Mouse (Mus musculus): ENCODE measurements at regions not wholly inside any gene's neighbourhood (a gene's known extent, or its start where the extent isn't known, plus 50 kb on each side); places are given as distances from the start of the nearest gene placed in this dataset.
"Not testable (repeated sequence)": the region's sequence is repeated elsewhere in the genome, so short reads cannot be mapped to it uniquely, and the experiment has no call there.

- not testable (repeated sequence) for DNase-seq (ENCODE audit: low spot score in 2 of 2)
Observed at GRCm38 (mm10) chr10:103507051-103507450, 139.5 kb downstream of the Slc6a15 start.

GRCm38 (mm10) chr10:103544502-103544901 is 176.9 kb downstream of the Slc6a15 start:
- DNase-seq (ENCODE audit: low spot score in 2 of 2), result no peak

DNA sequence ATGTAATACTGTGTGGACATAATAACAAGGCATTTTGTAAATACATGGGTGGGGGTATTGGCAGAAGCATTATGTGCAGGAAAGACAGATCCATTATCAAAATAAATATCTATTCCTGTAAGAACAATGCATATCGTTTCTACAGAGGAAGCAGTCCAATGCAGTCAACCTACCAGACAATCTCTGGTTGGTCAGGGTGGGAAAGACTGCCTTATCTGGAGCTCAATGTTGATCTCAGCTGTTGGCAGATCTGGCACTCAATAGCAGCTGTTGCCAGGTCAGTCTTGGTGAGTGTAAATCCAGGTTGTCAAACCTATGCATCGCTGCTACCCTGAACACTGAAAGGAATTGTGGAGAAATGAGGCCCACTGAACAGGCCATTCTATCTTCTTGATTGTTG is 181.9 kb downstream of the Slc6a15 start:
- DNase-seq (ENCODE audit: low spot score in 2 of 2), result no peak

DNA sequence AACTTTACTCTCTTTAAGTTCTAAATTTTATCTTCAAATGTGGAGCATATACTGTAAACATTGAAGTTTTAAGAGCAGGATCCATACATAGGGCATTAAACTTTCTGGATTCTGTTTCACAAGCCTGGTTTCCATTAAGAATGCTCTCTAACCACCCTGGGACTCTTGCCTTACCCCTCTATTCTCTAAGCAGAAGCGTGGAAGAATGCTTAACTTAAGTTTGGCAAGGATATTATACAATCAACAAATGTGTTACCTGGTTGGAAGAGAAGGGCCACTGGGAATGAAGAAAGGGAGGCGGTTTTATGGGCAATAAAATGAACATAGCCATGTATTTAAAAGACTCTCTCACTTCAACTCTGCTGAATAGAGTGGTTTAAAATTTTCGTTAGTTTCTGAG is 217.5 kb downstream of the Slc6a15 start:
- no peak for DNase-seq (ENCODE audit: low spot score in 2 of 2)

DNA sequence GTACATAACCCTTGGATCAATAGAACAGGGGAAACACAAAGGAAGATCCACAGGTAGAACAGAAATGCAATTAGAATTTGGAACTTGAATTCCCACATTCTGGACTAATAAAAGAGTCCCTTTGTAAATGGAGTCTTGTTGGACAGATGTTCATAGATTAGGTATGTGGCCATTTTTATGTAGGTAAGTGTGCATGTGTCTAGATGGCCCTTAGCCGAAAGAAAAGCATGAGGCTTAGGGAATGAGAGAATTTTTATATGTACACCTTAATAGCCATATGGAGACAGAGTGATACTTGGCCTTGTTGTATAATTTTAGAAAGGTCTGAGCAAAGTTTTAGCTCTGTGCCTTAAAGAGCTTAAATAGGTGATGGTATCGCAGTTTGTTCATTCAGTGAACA is 217.9 kb downstream of the Slc6a15 start:
- no peak for DNase-seq (ENCODE audit: low spot score in 2 of 2)

GRCm38 (mm10) chr10:103591985-103592384 is 224.4 kb downstream of the Slc6a15 start:
- no peak for DNase-seq (ENCODE audit: low spot score in 2 of 2)

DNA sequence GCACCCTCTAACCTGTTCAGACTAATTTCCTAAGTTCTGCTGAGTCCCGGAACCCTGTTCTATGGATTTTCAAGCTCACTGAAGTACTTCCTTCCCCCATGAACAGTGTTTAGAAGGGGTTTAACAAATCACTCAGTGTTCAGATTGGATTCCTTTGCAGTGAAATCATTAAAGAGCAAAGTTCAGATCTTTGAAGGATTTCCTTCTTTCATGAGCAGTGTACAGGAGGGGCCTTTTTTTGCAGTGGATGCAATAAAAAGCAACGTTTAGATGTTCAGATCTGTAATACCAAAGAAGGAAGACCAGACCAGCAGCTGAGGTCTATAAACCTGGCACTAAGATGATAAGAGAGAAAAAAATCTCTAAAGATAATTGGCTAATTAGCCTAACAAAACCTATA is 273.6 kb downstream of the Slc6a15 start:
- DNase-seq (ENCODE audit: low spot score in 2 of 2), result no peak

DNA sequence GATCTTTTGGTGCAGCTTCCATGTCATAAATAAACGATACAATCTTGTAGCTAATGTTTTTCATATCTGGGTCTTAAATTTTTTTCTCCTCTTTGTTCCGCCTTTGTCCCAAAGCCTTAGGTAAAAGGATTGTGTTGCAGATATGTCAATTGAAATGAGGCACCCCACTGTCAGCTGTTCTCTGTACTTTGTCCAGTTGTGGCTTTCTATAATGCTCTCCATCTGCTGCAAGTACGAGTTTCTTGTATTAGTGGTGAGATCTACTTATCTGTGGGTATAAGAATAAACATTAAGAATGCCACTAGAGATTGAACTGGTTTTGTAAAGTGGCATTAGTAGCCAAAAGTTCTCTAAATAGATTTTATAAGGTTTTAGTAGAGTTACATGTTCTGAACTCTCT is 282.3 kb downstream of the Slc6a15 start:
- DNase-seq (ENCODE audit: low spot score in 2 of 2), result no peak

DNA sequence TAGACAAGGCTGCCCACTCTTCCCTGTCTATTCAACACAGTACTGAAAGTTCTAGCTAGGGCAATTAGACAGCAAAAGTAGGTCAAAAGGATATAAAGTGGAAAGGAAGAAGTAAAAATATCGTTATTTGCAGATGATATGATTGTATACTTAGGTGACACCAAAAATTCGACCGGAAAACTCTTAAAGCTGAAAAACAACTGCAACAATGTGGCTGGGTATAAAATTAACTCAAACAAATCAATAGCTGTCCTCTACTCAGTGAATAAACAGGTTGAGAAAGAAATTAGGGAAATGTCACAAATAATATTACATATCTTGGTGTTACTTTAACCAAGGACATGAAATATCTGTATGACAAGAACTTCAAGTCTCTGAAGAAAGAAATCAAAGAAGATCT is 305.5 kb downstream of the Slc6a15 start:
- DNase-seq (ENCODE audit: low spot score in 2 of 2), result no peak

DNA sequence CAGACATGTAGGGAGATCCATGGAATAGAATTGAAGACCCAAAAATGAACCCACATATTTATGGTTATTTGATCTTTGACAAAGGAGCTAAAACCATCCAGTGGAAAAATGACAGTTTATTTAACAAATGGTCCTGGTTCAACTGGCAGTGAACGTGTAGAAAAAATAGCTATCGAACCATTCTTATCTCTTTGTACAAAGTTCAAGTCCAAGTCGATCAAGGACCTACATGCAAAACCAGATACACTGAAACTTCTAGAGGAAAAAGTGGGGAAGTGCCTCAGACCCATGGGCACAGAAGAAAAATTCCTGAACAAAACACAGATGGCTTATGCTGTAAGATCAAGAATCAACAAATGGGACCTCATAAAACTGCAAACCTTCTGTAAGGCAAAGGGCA is 306.2 kb downstream of the Slc6a15 start:
- no peak for DNase-seq (ENCODE audit: low spot score in 2 of 2)

- peak in 1 of 2 experiments; percentile 3 for DNase-seq (ENCODE audit: low spot score in 2 of 2)
Observed at GRCm38 (mm10) chr10:103692682-103693081, 325.1 kb downstream of the Slc6a15 start.

GRCm38 (mm10) chr10:103715080-103715725 is 347.6 kb downstream of the Slc6a15 start:
- no peak for DNase-seq (ENCODE audit: low spot score in 2 of 2)

- DNase-seq (ENCODE audit: low spot score in 2 of 2), result no peak
Observed at GRCm38 (mm10) chr10:103718998-103719662, 351.5 kb downstream of the Slc6a15 start.

DNA sequence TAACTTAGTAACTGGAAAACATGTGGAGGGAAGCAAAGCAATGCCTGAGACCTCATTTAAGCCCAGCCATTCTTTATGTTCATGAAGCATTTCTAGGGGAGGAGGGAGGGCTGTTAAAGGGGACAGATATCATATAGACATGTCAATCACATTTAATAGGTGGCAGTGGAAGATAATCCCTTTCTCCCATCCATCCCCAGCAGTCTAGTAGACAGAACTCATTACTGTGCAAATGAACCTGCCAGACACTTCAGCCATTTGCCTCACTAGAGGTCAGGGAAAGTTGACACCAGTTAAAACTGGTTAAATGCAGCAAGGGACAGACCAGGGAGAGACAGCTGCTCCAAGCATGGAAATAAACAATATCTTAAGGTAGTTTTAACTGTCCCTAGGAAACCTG is 359.1 kb downstream of the Slc6a15 start:
- DNase-seq (ENCODE audit: low spot score in 2 of 2), result no peak

DNA sequence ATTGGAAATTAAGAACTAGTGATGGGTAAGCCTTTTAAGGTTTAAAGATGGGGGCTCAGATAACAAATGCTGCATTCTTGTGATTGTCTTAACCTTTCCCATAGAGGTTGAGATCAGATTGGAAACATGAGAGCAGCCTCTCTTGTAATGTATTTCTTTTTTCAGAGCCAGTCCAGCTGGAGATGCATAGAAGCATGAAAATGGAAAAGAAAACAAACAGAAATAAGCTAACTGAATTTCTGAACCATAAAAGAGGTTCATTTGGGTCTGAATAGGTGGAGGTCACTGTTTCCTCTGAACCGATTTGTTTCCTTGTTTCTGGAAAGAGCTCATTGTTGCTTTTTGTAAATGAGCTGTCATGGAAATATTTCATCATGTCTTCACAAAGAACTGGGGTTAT is 363.9 kb downstream of the Slc6a15 start:
- no peak for DNase-seq (ENCODE audit: low spot score in 2 of 2)

GRCm38 (mm10) chr10:103731981-103732380 is 364.4 kb downstream of the Slc6a15 start:
- DNase-seq (ENCODE audit: low spot score in 2 of 2), result no peak

DNA sequence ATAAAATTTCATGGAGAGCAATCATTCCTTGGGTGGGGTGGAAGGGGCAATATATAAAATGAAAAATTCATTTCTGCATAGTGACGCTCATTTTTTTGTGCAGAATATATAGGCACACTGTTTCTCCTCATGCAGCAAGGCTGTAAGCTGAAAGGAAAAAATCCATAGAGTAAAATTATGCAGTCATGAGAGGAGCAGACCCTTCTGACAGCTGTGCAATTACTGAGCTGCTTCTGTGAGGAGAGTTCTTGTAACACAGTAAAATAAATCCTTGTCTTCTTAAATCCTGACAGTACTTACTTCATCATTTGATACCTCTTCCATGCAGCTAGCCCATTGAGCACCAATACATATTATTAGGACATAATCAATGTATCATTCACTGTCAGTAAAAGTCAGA is 362.7 kb upstream of the Gm21293 start:
- DNase-seq (ENCODE audit: low spot score in 2 of 2), result no peak

GRCm38 (mm10) chr10:103784920-103785319 is 357.9 kb upstream of the Gm21293 start:
- DNase-seq (ENCODE audit: low spot score in 2 of 2), result no peak

DNA sequence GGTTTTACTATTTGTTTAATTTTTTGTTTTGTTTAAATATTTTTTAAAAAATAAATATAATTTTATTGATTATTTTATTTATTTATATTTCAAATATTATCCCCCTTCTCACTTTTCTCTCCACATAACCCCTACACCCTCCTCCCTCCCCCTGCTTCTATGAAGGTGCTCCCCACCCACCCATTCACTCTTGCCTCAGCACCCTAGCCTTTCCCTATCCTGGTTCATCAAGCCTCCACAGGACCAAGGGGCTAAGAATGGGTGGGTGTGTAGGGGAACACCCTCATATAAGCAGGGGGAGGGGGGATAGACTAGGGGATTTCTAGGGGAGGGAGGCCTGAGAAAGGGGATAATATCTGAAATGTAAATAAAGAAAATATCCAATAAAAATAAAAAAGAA is 313.7 kb upstream of the Gm21293 start:
- DNase-seq (ENCODE audit: low spot score in 2 of 2), result no peak

GRCm38 (mm10) chr10:103832063-103832462 is 310.7 kb upstream of the Gm21293 start:
- DNase-seq (ENCODE audit: low spot score in 2 of 2), result no peak

DNA sequence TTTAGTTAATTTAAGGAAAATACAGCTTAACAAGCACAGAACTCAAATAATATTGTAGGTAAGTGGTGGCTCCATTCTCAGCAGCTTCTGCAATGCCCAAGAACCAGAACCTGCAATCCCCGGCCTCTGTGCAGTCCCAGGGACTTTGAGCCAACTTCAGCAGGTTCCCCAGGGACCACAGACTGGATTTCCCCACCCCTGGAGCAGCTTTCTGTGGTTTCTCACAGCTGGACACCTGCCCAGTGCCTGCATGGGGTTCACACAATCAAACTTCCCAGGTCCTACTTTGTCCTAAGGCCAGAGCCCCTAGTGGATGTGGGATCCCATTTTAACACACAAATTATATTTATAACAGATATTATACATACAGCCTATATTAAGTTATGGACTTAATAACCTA is 287.6 kb upstream of the Gm21293 start:
- DNase-seq (ENCODE audit: low spot score in 2 of 2), result peak in 1 of 2 experiments; percentile 6

DNA sequence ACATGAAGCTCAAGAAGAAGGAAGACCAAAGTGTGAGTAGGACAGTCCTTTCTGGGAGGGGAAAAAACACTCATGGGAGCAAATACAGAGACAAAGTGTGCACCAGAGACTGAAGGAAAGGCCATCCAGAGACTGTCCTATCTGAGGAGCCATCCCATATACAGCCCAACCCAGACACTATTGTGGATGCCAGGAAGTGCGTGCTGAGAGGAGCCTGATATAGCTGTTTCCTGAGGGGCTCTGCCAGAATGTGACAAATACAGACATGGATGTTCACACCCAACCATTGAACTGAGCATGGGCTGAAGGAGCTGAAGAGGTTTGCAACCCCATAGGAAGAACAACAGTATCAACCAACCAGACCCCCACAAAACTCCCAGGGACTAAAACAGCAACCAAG is 281.9 kb upstream of the Gm21293 start:
- no peak for DNase-seq (ENCODE audit: low spot score in 2 of 2)

GRCm38 (mm10) chr10:103862120-103862519 is 280.7 kb upstream of the Gm21293 start:
- no peak for DNase-seq (ENCODE audit: low spot score in 2 of 2)
